Mouse (Mus musculus): ENCODE results near the gene Cyp27a1.

Gene Cyp27a1

GRCm38 (mm10) chr1:74718113-74718512, 4.7 kb downstream of the Cyp27a1 start:
- no peak for DNase-seq (ENCODE audit: low read depth, low spot score)

DNA sequence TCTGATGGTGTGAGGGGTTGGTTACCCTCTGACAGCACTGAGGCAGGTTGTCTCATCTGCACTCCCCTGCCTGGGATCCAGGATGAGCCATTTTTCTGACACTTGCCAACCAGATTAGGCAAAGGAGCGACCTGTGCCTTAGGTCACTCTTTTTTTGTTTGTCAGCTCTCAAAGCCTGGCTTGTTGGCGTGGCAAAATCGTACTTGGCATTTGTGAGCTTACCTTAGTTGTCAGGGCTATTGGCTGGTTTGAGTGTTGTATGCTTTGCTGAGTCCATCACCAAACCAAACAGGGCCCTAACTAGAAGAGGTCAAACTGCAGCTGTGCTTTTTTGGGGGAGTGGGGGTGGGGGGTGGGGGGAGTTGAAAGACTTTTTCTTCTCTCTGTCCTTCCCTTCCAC, 5.9 kb downstream of the Cyp27a1 start:
- no peak for DNase-seq (ENCODE audit: low read depth, low spot score)

- DNase-seq (ENCODE audit: low read depth, low spot score), result no peak
Measured at GRCm38 (mm10) chr1:74721657-74722056, 8.3 kb downstream of the Cyp27a1 start.

DNA sequence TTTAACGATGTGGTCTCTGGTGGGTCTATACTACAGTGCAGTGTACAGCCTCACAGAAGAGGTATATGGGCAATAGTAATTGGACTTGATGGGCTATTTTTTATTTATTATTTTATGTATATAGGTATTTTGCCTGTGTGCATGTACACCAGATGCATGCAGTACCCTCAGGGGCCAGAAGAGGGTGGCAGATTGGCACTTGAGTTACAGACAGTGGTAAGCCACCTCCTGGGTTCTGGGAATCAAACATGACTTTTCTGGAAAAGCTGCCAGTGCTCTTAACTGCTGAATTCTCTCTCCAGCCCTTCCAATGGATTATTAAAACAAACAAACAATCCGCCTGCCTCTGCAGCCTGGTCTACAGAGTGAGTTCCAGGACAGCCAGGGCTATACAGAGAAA, 10.4 kb downstream of the Cyp27a1 start:
- DNase-seq (ENCODE audit: low read depth, low spot score), result peak; percentile 64

DNA sequence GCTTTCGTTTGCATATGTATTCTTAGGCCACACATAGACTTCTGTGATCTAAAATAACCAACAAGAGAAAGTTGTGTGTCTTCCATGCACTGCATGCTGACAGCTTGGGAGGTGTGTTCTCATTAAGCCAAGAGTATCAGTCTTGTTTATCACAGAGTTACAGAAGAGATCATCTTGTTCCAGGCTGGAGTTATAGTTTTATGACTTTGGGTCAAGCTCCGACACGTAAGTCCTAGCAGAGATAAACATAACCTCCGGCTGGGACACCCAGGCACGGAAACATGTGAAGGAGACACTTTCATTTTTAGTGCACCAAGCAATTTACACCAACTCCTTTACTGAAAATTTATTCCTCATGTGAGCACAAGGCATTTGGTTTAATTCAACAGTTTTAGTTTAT, 12.7 kb downstream of the Cyp27a1 start:
- no peak for DNase-seq (ENCODE audit: low read depth, low spot score)

DNA sequence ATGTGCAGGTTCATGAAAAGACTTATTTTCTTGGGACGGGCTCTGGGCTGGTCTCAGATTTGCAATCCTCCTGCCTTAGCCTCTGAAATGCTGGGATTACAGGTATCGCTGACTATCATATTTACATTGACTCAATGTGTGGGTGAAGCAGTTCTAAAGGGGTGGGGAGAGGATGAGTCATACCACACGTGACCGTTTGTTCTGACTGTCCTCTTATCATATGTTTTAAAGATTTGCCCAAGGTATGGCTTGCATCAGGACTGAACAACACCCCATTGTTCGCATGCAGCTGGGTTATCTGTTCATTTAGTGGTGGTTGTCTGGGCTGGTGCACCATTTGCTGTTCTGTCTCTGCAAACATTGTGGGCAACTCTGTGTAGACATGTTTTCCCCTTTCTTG, 13.3 kb downstream of the Cyp27a1 start:
- no peak for DNase-seq (ENCODE audit: low read depth, low spot score)

DNA sequence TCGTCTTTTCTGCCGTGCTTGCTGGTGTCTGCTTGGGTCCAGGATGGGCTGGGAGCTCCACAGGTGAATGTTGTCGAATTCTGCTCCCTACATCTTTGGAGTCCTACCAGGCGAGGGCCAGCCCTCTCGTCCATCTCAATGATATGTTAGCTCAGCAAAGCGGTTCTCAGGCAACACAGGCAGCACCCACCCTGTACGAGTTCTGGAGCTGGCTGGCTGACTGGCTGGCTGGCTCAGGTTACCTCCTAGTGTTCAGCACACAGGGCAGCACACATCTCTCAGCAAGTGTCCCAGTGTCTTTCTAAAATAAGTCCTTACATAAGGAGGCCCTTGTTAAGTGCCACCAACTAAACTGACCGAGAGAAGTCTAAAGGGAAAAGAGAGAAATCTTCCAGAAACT, 15.1 kb downstream of the Cyp27a1 start:
- no peak for DNase-seq (ENCODE audit: low read depth, low spot score)

- DNase-seq (ENCODE audit: low read depth, low spot score), result no peak
Measured at GRCm38 (mm10) chr1:74736977-74737376, 23.6 kb downstream of the Cyp27a1 start.

GRCm38 (mm10) chr1:74737500-74737899, 24.1 kb downstream of the Cyp27a1 start:
- DNase-seq (ENCODE audit: low read depth, low spot score), result no peak

- no peak for DNase-seq (ENCODE audit: low read depth, low spot score)
Measured at GRCm38 (mm10) chr1:74740846-74741245, 27.5 kb downstream of the Cyp27a1 start.

GRCm38 (mm10) chr1:74747335-74747734, 34.0 kb downstream of the Cyp27a1 start:
- no peak for DNase-seq (ENCODE audit: low read depth, low spot score)

DNA sequence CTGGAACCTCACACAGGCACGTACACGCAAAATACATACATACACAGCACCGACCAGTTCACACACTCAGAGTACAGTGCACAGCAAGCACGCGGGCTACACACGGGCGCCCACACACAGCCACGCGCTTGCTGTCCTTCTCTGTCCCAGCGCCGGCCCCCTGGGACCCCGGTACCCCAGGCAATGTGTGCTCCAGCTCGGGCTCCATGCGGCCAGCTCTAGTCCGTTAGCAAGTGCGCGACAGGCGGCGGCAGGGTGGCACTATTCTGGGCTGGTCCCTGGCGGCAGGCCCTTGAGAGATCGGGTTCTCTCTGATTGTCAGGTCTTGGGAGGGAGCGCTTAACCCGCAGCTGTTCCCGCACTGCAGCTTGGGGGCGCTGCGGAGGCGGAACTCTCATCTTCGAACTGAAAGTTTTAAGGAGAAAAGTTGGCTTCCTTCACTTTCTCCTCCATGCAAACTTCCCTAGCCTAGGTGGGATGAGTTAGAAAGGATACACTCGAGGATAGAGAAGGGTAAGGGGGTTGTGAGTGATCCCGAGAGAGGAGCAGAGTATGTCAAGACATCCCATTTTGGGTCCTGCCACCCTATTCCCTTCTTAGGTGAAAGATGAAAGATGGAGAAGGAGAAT, 35.4 kb downstream of the Cyp27a1 start, which contains the start of gene Prkag3:
Prkag3 (minus strand) TSS at position 579 of the 629 bp plus-strand sequence.
- DNase-seq (ENCODE audit: low read depth, low spot score), result peak; percentile 85

DNA sequence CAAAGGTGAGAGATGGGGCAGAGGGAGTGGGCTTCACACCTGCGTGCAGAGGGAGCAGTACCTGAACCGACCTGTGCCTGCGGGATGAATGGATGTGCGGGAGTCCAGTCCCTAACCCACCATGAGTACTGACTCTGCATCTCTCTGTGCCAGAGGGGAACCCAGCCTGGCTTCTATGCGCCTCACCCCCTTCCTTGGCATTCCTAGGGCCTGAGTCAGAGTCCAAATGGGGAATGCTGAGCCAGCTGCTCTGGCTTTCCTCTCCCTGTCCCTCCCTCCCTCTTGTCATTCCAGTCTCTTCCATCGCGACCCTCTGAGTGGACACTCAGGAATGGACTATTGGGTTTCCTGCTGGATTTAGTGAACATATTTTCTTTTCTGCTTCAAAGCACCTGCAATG, 35.9 kb downstream of the Cyp27a1 start:
- no peak for DNase-seq (ENCODE audit: low read depth, low spot score)

- DNase-seq (ENCODE audit: low read depth, low spot score), result no peak
Measured at GRCm38 (mm10) chr1:74750683-74751082, 37.3 kb downstream of the Cyp27a1 start.

DNA sequence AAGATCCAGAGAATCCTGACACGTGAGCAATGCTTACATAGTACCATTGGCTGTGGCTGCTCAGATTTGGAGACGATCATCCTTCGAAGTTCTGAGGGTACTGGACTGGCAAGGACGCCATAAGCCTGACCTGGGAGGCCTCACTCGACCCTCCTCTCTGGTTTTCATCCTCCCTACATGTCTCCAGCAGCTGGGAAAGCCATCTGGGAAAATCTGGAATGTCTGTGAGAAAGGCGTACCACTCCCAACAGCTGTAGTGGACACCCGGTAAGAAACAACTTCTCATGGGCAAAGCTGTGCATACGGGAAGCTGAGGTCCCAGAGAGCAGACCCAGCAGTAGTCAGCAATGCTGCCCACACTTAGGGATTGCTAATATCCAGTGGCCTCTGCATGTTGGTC, 38.8 kb downstream of the Cyp27a1 start:
- DNase-seq (ENCODE audit: low read depth, low spot score), result no peak

- no peak for DNase-seq (ENCODE audit: low read depth, low spot score)
Measured at GRCm38 (mm10) chr1:74752833-74753232, 39.5 kb downstream of the Cyp27a1 start.

- no peak for DNase-seq (ENCODE audit: low read depth, low spot score)
Measured at GRCm38 (mm10) chr1:74753266-74753974, 40.0 kb downstream of the Cyp27a1 start.

GRCm38 (mm10) chr1:74754175-74754785, 40.9 kb downstream of the Cyp27a1 start:
- DNase-seq (ENCODE audit: low read depth, low spot score), result no peak

DNA sequence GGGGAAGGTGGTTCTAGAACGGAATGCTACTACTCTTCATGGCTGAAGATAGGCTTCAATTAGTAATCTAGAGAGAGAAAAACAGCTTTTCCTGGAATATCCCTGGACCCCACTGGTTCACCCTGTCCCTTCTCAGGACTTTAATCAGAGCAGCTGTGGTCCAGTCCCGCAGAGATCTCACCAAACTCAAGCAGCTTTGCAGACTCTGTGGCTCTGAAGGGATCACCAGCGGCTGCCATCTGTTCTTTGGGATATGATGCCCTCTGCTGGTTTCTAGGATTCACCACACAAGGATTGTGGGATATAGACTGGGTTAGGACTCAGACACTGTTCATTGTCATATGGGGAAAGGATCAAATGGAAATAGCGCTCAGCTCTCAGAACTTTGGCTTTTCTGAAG, 46.4 kb downstream of the Cyp27a1 start:
- peak; percentile 72 for DNase-seq (ENCODE audit: low read depth, low spot score)

DNA sequence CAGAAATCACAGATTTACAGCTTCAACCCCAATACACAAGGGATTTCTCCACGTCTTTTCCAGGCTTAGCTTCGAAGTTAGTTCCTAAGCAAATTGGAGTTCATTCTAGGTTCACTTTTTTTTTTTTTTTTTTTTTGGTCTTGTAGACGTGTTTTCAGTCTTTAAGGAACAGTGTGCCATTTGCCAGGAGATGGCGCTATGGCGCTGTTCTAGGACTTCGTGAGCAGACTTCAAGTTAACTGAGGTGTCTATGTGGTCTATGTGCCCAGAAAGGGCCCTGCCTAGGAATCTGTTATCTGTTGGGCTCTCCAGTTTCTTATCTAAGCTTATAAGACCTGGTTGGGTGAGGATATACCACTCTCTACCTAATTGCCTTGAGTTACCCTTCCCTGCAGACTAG, 49.7 kb downstream of the Cyp27a1 start:
- peak; percentile 92 for DNase-seq (ENCODE audit: low read depth, low spot score)

DNA sequence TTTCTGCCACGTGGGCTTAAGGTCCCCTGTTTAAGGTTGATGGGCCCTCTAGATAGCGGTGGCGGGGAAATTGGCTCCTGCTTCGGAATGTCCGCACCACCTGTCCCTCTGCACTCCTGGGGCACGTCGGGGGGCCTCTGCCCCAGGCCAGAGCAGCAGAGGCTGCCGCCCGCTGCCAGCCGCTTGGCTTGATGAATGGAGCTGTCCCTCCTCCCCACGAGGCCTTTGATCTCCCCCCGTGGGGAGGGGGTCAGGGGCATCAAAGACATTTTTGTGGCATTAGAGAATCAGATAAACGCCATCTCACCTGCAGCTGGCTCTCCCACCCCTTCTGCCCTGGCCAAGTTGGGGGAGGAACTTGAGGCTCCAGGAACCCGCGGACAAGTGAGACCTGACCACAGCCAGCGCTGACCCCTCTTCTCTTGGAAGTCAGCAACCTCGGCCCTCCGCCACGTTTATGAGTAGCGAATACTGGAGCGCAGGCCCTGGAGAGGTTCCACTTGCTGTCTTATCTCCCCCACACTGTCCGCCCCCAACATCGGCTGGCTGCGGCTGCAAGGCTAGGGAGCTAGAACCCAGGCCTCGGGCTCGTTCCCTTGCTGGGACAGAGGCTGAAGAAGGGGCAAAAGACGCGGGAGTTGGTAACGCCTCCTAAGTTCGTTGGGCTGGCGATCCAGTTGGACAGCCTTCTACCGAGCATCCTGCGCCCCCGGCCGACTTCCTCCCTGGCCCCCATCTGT, 57.5 kb downstream of the Cyp27a1 start:
- peak; percentile 51 for DNase-seq (ENCODE audit: low read depth, low spot score)

DNA sequence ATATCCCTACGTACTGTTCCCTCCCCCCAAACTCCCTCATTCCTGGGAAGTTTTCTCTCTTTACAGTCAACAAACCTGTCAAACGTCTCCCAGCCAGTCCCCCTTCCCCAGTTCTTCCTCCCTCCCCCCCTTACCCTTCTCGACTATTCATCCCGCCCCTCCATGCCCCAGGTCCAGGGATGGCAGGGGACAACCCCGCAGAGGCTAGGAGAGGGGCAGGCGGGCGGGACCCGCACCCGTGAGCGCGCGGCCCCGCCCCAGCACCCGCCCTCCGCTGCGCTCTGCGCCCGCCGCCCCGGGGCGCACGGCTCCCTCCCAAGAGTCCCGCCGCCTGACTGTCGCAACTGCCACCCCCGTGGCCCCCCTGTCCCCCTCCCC, 58.1 kb downstream of the Cyp27a1 start:
- no peak for DNase-seq (ENCODE audit: low read depth, low spot score)

- no peak for DNase-seq (ENCODE audit: low read depth, low spot score)
Measured at GRCm38 (mm10) chr1:74771845-74771930, 58.3 kb downstream of the Cyp27a1 start, which contains the start of gene Wnt6. Gene Wnt6, plus strand, starts transcription at chr1:74771892.
